Mouse (Mus musculus): ENCODE measurements around the gene Sh3bp2. TPM values are rescaled to one million over a fixed set of nuclear protein-coding genes. Genes with fewer than 3 reads are reported as not detected.
A peak's percentile ranks its signal among the peaks of the same experiment; 100 is the strongest.

Sh3bp2 gene
- 3.5 and 6.8 TPM in 2 replicates for polyA plus RNA-seq (2014; fragmentation: Nextera tagmentation; extraction: Ambion mirVana)

DNA sequence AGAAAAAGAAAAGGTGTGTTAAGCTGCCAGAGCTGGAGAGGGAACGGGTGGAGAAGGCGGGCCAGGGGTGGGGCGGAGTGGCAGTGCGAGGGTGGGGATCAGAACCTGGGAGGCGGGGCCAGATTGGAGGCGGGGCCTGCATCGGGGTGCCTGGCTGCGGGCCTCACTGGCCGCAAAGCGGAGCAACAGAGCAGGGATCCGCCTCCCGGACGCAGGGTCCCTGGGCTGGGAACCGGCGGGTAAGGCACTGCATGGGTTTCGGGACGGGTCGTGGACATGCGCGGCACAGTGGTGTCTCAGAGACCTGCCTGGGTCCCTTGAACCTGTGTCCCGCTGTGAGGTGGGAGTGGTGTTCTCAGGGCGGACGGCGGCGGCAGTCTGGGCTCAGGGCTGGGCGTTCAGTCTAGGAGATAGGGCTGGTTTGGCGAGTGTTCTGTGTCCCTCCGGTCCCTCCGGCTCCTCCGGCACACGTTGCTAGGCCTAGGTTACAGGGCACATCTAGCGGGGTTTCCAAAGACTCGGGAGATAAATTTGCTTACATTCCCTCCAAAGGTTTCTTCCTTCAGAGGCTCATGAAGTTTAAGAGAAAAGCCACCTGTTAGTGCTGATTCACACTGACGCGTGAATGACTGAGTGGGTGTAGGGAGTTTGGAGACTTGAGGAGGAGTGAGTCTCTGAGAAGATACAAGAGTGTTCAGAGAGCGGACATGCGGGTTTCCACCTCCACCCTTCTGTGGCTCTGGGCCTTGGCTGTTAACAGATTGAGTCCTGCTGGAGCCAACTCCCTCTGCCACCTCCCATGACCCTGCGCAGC lies at the start of gene Sh3bp2:
Gene Sh3bp2 (plus strand): TSS at position 176 of the 814 bp plus-strand sequence.
- Histone ChIP-seq H3K27me3 (ENCODE audit: control insufficient read depth, insufficient read depth, low read length) (no peaks in the 10 kb centered on the region), H3K27ac (replicated peaks in 1 of 2; ENCODE audit: control insufficient read depth in 1 of 2, insufficient read depth in 1 of 2, low read depth in 2 of 2, low read length in 2 of 2) (peak within 1 kb of the TSS; percentile 35 to 47; a peak in 1 of 4 replicates), H3K4me2 (ENCODE audit: low read length) (peak within 1 kb of the TSS; percentile 73), H3K4me1 (ENCODE audit: control insufficient read depth in 2 of 2, insufficient read depth in 2 of 2, low read length in 2 of 2) (peaks cover 17 to 18% of the 10 kb centered on the region in 2 experiments), H3K9me3 (ENCODE audit: control insufficient read depth, low read length) (no peaks in the 10 kb centered on the region), H3K4me3 (ENCODE audit: control insufficient read depth in 1 of 2, insufficient read depth in 1 of 2, low read depth in 1 of 2, low read length in 2 of 2) (peak within 1 kb of the TSS; percentile 55 to 89), H3K36me3 (ENCODE audit: control insufficient read depth, insufficient read depth, low read length) (no peaks in the 10 kb centered on the region), H3K9ac (ENCODE audit: low read length) (peak within 1 kb of the TSS; percentile 74)
- 2% methylated on average over 38 of the region's 38 CpGs for WGBS
- peak; percentile 88 for ATAC-seq (ENCODE audit: insufficient number of reproducible peaks, insufficient read depth, low FRiP score, low read depth)

DNA sequence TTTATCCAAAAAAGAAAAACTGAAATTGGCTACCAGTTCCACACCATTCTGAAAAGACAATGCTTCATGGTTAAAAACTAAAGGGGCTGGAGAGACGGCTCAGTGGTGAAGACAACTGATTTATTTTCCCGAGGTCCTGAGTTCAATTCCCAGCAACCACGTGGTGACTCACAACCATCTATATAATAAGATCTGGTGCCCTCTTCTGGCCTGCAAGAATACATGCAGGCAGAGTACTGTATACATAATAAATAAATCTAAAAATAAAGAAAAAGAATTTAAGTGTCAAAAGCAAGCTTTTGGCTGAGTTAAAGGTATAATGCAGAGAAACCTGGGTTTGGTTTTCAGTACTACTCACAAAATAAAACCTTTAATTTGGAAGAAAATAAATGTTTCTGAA lies 44.7 kb upstream of the Sh3bp2 start:
- H3K4me1 ChIP-seq (ENCODE audit: control insufficient read depth in 2 of 2, insufficient read depth in 2 of 2, low read length in 2 of 2), result no peaks in the 10 kb centered on the region
- H3K4me3 ChIP-seq (ENCODE audit: control insufficient read depth in 1 of 2, insufficient read depth in 1 of 2, low read depth in 1 of 2, low read length in 2 of 2), result no peak overlapping the region
- no peak overlapping the region for H3K4me2 ChIP-seq (ENCODE audit: low read length)
- no peak for ATAC-seq (ENCODE audit: insufficient number of reproducible peaks, insufficient read depth, low FRiP score, low read depth)
- no peaks in the 10 kb centered on the region for H3K9me3 ChIP-seq (ENCODE audit: control insufficient read depth, low read length)
- H3K9ac ChIP-seq (ENCODE audit: low read length), result no peak overlapping the region
- H3K27me3 ChIP-seq (ENCODE audit: control insufficient read depth, insufficient read depth, low read length), result no peaks in the 10 kb centered on the region
- no peak overlapping the region for H3K27ac ChIP-seq (replicated peaks in 1 of 2; ENCODE audit: control insufficient read depth in 1 of 2, insufficient read depth in 1 of 2, low read depth in 2 of 2, low read length in 2 of 2)
- 87% methylated on average over 3 of the region's 3 CpGs for WGBS
- H3K36me3 ChIP-seq (ENCODE audit: control insufficient read depth, insufficient read depth, low read length), result peaks cover 86% of the 10 kb centered on the region

DNA sequence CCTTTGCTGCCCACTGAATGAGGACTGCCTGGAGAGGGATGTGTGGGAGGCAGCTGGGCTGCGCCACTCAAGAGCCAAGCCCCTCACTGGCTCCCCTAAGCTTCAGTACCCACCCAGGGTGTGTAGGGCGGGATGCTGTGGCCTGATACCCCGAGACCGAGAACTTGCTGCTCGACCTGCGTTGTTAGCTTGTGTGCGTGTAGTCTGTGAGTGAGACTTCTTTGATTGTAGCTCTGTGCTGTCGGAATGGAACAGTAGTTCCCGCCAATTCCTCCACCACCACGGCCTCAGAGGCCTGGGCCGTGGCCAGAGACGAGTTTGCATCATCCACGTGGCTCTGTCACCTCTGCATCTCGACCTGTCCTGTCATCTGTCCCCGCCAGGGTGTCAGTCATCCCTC lies 39.9 kb upstream of the Sh3bp2 start:
- H3K9ac ChIP-seq (ENCODE audit: low read length), result no peak overlapping the region
- no peaks in the 10 kb centered on the region for H3K27me3 ChIP-seq (ENCODE audit: control insufficient read depth, insufficient read depth, low read length)
- H3K9me3 ChIP-seq (ENCODE audit: control insufficient read depth, low read length), result no peaks in the 10 kb centered on the region
- H3K36me3 ChIP-seq (ENCODE audit: control insufficient read depth, insufficient read depth, low read length), result peaks cover 53% of the 10 kb centered on the region
- H3K4me1 ChIP-seq (ENCODE audit: control insufficient read depth in 2 of 2, insufficient read depth in 2 of 2, low read length in 2 of 2), result 0 out of 4 replicates have a peak, but pooled peaks cover 0 to 4% of the 10 kb centered on the region in 2 experiments
- no peak overlapping the region for H3K4me3 ChIP-seq (ENCODE audit: control insufficient read depth in 1 of 2, insufficient read depth in 1 of 2, low read depth in 1 of 2, low read length in 2 of 2)
- WGBS, result 87% methylated on average over 15 of the region's 15 CpGs
- H3K4me2 ChIP-seq (ENCODE audit: low read length), result no peak overlapping the region
- ATAC-seq (ENCODE audit: insufficient number of reproducible peaks, insufficient read depth, low FRiP score, low read depth), result no peak
- no peak overlapping the region for H3K27ac ChIP-seq (replicated peaks in 1 of 2; ENCODE audit: control insufficient read depth in 1 of 2, insufficient read depth in 1 of 2, low read depth in 2 of 2, low read length in 2 of 2)

- Histone ChIP-seq H3K9ac (ENCODE audit: low read length) (no peak overlapping the region), H3K9me3 (ENCODE audit: control insufficient read depth, low read length) (no peaks in the 10 kb centered on the region), H3K27ac (replicated peaks in 1 of 2; ENCODE audit: control insufficient read depth in 1 of 2, insufficient read depth in 1 of 2, low read depth in 2 of 2, low read length in 2 of 2) (0 out of 4 replicates have a peak overlapping the region, but pooled peaks of 1 of the 2 experiments have one; percentile 7), H3K27me3 (ENCODE audit: control insufficient read depth, insufficient read depth, low read length) (no peaks in the 10 kb centered on the region), H3K4me2 (ENCODE audit: low read length) (no peak overlapping the region), H3K36me3 (ENCODE audit: control insufficient read depth, insufficient read depth, low read length) (peaks cover 35% of the 10 kb centered on the region), H3K4me3 (ENCODE audit: control insufficient read depth in 1 of 2, insufficient read depth in 1 of 2, low read depth in 1 of 2, low read length in 2 of 2) (no peak overlapping the region), H3K4me1 (ENCODE audit: control insufficient read depth in 2 of 2, insufficient read depth in 2 of 2, low read length in 2 of 2) (0 out of 4 replicates have a peak, but pooled peaks cover 0 to 4% of the 10 kb centered on the region in 2 experiments)
- 68% methylated on average over 6 of the region's 6 CpGs for WGBS
- ATAC-seq (ENCODE audit: insufficient number of reproducible peaks, insufficient read depth, low FRiP score, low read depth), result no peak; the same call in 1 of the 2 replicates
Observed at GRCm38 (mm10) chr5:34487320-34488090, 38.1 kb upstream of the Sh3bp2 start.

DNA sequence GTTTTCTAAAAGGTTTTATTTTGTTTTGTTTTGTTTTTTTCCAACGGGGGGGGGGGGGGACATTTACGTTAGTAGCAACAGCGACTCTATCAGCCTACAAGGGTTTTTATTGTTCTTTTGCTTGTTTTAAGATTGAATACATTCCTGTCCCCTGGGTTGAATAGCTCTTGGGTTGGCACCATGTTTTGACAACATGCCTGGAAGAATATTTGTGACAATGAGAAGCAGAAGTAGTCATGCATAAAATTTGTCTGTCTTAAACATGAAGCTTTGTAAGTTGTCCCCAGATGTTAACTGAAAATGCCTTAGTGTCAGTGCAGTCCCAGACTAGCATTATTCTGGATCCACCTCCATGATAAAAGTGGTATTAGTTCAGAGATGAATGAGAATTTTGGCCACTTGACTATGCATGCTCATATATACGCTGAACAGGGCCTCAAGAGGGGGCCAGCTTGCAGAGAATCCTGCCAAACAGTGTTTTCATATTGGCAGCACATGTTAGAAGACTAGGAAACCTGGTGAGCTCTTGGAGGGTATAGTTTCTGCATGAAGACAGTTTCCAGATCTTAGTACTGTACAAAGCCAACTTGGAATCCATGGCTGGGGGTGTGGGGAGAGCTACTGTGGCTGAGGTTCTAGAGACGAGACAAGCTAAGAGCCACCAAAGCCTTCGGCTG lies 36.8 kb upstream of the Sh3bp2 start:
- Histone ChIP-seq H3K9ac (ENCODE audit: low read length) (no peak overlapping the region), H3K4me3 (ENCODE audit: control insufficient read depth in 1 of 2, insufficient read depth in 1 of 2, low read depth in 1 of 2, low read length in 2 of 2) (no peak overlapping the region), H3K27me3 (ENCODE audit: control insufficient read depth, insufficient read depth, low read length) (no peaks in the 10 kb centered on the region), H3K27ac (replicated peaks in 1 of 2; ENCODE audit: control insufficient read depth in 1 of 2, insufficient read depth in 1 of 2, low read depth in 2 of 2, low read length in 2 of 2) (no peak overlapping the region), H3K4me2 (ENCODE audit: low read length) (no peak overlapping the region), H3K36me3 (ENCODE audit: control insufficient read depth, insufficient read depth, low read length) (peaks cover 29% of the 10 kb centered on the region), H3K4me1 (ENCODE audit: control insufficient read depth in 2 of 2, insufficient read depth in 2 of 2, low read length in 2 of 2) (0 out of 4 replicates have a peak, but pooled peaks cover 0 to 4% of the 10 kb centered on the region in 2 experiments), H3K9me3 (ENCODE audit: control insufficient read depth, low read length) (no peaks in the 10 kb centered on the region)
- no peak for ATAC-seq (ENCODE audit: insufficient number of reproducible peaks, insufficient read depth, low FRiP score, low read depth)
- WGBS, result 74% methylated on average over 6 of the region's 6 CpGs

DNA sequence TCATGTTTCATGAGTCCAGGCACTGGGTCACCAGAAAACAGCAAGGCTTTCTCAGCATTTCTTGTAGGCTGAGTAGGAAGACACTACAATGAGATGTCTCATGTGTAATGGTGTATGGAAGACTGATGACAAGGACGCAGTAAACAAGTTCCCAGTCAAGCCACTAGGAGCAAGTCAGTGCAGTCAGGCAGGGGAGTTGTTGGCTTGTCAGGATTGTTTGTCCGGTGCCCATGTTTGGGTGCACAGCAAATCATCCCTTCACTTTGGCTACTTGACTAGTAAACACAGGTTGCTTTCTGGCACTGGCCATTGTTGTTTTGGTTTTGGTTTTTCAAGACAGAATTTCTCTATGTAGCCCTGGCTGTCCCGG lies 36.2 kb upstream of the Sh3bp2 start:
- H3K36me3 ChIP-seq (ENCODE audit: control insufficient read depth, insufficient read depth, low read length), result peaks cover 31% of the 10 kb centered on the region
- no peak overlapping the region for H3K4me2 ChIP-seq (ENCODE audit: low read length)
- no peaks in the 10 kb centered on the region for H3K9me3 ChIP-seq (ENCODE audit: control insufficient read depth, low read length)
- no peak overlapping the region for H3K9ac ChIP-seq (ENCODE audit: low read length)
- no peaks in the 10 kb centered on the region for H3K27me3 ChIP-seq (ENCODE audit: control insufficient read depth, insufficient read depth, low read length)
- no peak overlapping the region for H3K4me3 ChIP-seq (ENCODE audit: control insufficient read depth in 1 of 2, insufficient read depth in 1 of 2, low read depth in 1 of 2, low read length in 2 of 2)
- 0 out of 4 replicates have a peak, but pooled peaks cover 0 to 4% of the 10 kb centered on the region in 2 experiments for H3K4me1 ChIP-seq (ENCODE audit: control insufficient read depth in 2 of 2, insufficient read depth in 2 of 2, low read length in 2 of 2)
- ATAC-seq (ENCODE audit: insufficient number of reproducible peaks, insufficient read depth, low FRiP score, low read depth), result no peak
- WGBS, result 86% methylated on average over 3 of the region's 3 CpGs
- no peak overlapping the region for H3K27ac ChIP-seq (replicated peaks in 1 of 2; ENCODE audit: control insufficient read depth in 1 of 2, insufficient read depth in 1 of 2, low read depth in 2 of 2, low read length in 2 of 2)

DNA sequence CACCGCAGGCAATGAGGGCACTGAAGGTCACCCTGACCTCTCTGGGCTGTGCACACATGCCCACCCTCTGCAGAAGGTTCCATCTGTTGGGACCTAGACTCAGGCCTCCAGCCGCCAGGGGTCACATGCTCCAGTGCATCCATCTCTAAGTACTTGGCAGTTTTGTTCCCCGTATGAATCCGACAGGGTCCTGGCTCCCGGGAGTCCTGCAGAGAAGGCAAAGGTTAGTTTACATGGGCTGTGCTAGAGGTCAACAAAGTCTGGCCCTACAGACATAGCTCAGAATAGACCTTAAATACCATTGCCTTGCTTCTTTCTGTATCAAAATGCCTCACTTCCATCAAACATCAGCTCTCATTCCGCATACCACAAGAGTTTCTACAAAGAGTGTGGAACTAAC lies 28.9 kb upstream of the Sh3bp2 start:
- Histone ChIP-seq H3K4me2 (ENCODE audit: low read length) (no peak overlapping the region), H3K4me3 (ENCODE audit: control insufficient read depth in 1 of 2, insufficient read depth in 1 of 2, low read depth in 1 of 2, low read length in 2 of 2) (no peak overlapping the region), H3K27ac (replicated peaks in 1 of 2; ENCODE audit: control insufficient read depth in 1 of 2, insufficient read depth in 1 of 2, low read depth in 2 of 2, low read length in 2 of 2) (no peak overlapping the region), H3K27me3 (ENCODE audit: control insufficient read depth, insufficient read depth, low read length) (no peaks in the 10 kb centered on the region), H3K9me3 (ENCODE audit: control insufficient read depth, low read length) (no peaks in the 10 kb centered on the region), H3K9ac (ENCODE audit: low read length) (no peak overlapping the region), H3K36me3 (ENCODE audit: control insufficient read depth, insufficient read depth, low read length) (peaks cover 39% of the 10 kb centered on the region), H3K4me1 (ENCODE audit: control insufficient read depth in 2 of 2, insufficient read depth in 2 of 2, low read length in 2 of 2) (no peaks in the 10 kb centered on the region)
- 86% methylated on average over 6 of the region's 6 CpGs for WGBS
- ATAC-seq (ENCODE audit: insufficient number of reproducible peaks, insufficient read depth, low FRiP score, low read depth), result no peak
